Mouse (Mus musculus) small intestine, adult 2 months (tissue): ENCODE data around the gene Mxd3. TPM values are rescaled to one million over a fixed set of nuclear protein-coding genes. Genes with fewer than 3 reads are reported as not detected.

Source experiments
- H3K27ac ChIP-seq: fragments of 200-500 bp; 2 replicates; pipeline ENCODE4 v1.5.1; 2012; ENCODE audit warnings: low read depth, low read length, control low read depth, inconsistent platforms; ENCODE audit not compliant: insufficient read depth
- H3K27me3 ChIP-seq: fragments of 200-500 bp; 2 replicates; pipeline ENCODE4 v1.6.1; 2012; ENCODE audit warnings: mild to moderate bottlenecking, moderate library complexity, low read length, inconsistent platforms; ENCODE audit not compliant: control insufficient read depth, insufficient read depth
- H3K36me3 ChIP-seq: fragments of 200-500 bp; 2 replicates; pipeline ENCODE4 v1.6.1; 2012; ENCODE audit warnings: mild to moderate bottlenecking, low read length, control low read depth, inconsistent platforms; ENCODE audit not compliant: control insufficient read depth, insufficient read depth
- H3K4me1 ChIP-seq: fragments of 200-500 bp; 2 replicates; pipeline ENCODE4 v1.6.1; 2012; ENCODE audit warnings: low read length, inconsistent platforms, mixed read lengths; ENCODE audit not compliant: control insufficient read depth, insufficient read depth, insufficient read length
- H3K4me3 ChIP-seq: fragments of 200-500 bp; 2 replicates; pipeline ENCODE4 v1.5.1; 2012; ENCODE audit warnings: low read depth, mild to moderate bottlenecking, control low read depth, inconsistent platforms, low read length, moderate library complexity
- CTCF ChIP-seq: fragments of 200-500 bp; IDR thresholded peaks from 2 replicates; pipeline ENCODE4 v1.5.1; 2012; ENCODE audit warnings: low read depth, mild to moderate bottlenecking, control low read depth, inconsistent platforms, low read length, moderate library complexity, mixed read lengths; ENCODE audit not compliant: insufficient replicate concordance, insufficient read length; ENCODE audit errors: extremely low read depth
- POLR2A ChIP-seq: fragments of 200-500 bp; IDR thresholded peaks from 2 replicates; pipeline ENCODE4 v1.6.1; 2012; ENCODE audit warnings: low read depth, mild to moderate bottlenecking, control low read depth, inconsistent platforms, low read length, moderate library complexity
- WGBS: fragments of 180-500 bp; shearing (Covaris S2); methylation state at CpG from one replicate; pipeline ENCODE4 v1.1.7; 2018; 5-methylcytosine and 5-hydroxymethylcytosine counted together
- polyA plus RNA-seq: library from polyadenylated mRNA; depleted of rRNA; stranded (reverse); fragments of >200 nt; gene quantifications from 2 replicates; pipeline ENCODE4 v1.2.3, GENCODE M21; 2012; rRNA removed

The Mxd3 gene
- polyA plus RNA-seq, 1 experiment = 8.5 TPM

GRCm38 (mm10) chr13:55296760-55297159 is 32.9 kb downstream of the Mxd3 start:
- H3K4me3 ChIP-seq = no peak overlapping the region
- no peaks in the 10 kb centered on the region for H3K27me3 ChIP-seq
- no peak overlapping the region for H3K27ac ChIP-seq
- TF ChIP-seq CTCF (no peak), POLR2A (no peak)
- H3K4me1 ChIP-seq = no peaks in the 10 kb centered on the region
- H3K36me3 ChIP-seq = peaks cover 69% of the 10 kb centered on the region
- WGBS = 98% methylated on average over 1 of the region's 1 CpGs

GRCm38 (mm10) chr13:55288854-55289253 is 40.8 kb downstream of the Mxd3 start:
- H3K4me3 ChIP-seq = no peak overlapping the region
- peaks cover 54% of the 10 kb centered on the region for H3K36me3 ChIP-seq
- WGBS = 64% methylated on average over 3 of the region's 3 CpGs
- H3K4me1 ChIP-seq = no peaks in the 10 kb centered on the region
- H3K27me3 ChIP-seq = no peaks in the 10 kb centered on the region
- TF ChIP-seq POLR2A = no peak
- no peak overlapping the region for H3K27ac ChIP-seq

- 56% methylated on average over 5 of the region's 5 CpGs for WGBS
- Histone ChIP-seq H3K4me1 (no peaks in the 10 kb centered on the region), H3K4me3 (no peak overlapping the region), H3K27ac (no peak overlapping the region), H3K36me3 (peaks cover 45% of the 10 kb centered on the region), H3K27me3 (no peaks in the 10 kb centered on the region)
- no peak for TF ChIP-seq CTCF
- no peak for TF ChIP-seq POLR2A
Observed at GRCm38 (mm10) chr13:55277646-55278045, 52.0 kb downstream of the Mxd3 start.

- H3K4me1 ChIP-seq = no peaks in the 10 kb centered on the region
- 91% methylated on average over 5 of the region's 5 CpGs for WGBS
- TF ChIP-seq POLR2A (no peak), CTCF (no peak)
- H3K4me3 ChIP-seq = no peak overlapping the region
- H3K36me3 ChIP-seq = peaks cover 44% of the 10 kb centered on the region
- H3K27ac ChIP-seq = no peak overlapping the region
- no peaks in the 10 kb centered on the region for H3K27me3 ChIP-seq
Observed at GRCm38 (mm10) chr13:55277203-55277602, 52.4 kb downstream of the Mxd3 start.

Other genes with a start within 250 kb of the Mxd3 start
- 0.61 and 1.5 TPM in 2 replicates for gene Uimc1, start 229.5 kb downstream of the Mxd3 start, polyA plus RNA-seq
- 4.0 and 4.1 TPM in 2 replicates for gene Zfp346, start 224.5 kb downstream of the Mxd3 start, polyA plus RNA-seq
- not detected in 2 replicates for gene Gm17617, start 196.3 kb downstream of the Mxd3 start, polyA plus RNA-seq
- gene Fgfr4, start 177.2 kb downstream of the Mxd3 start, polyA plus RNA-seq = 2.9 and 4.8 TPM in 2 replicates
- gene Nsd1, start 120.0 kb downstream of the Mxd3 start, polyA plus RNA-seq = 6.9 and 16.3 TPM in 2 replicates
- 383 and 921 TPM in 2 replicates for gene Prelid1, start 9.3 kb downstream of the Mxd3 start, polyA plus RNA-seq
- 54.9 and 101 TPM in 2 replicates for gene Rab24, start 7.9 kb downstream of the Mxd3 start, polyA plus RNA-seq
- gene Lman2, start 33.0 kb upstream of the Mxd3 start, polyA plus RNA-seq = 63.0 and 107 TPM in 2 replicates
- 5.9 and 14.6 TPM in 2 replicates for gene Rgs14, start 39.9 kb upstream of the Mxd3 start, polyA plus RNA-seq
- gene Slc34a1, start 68.4 kb upstream of the Mxd3 start, polyA plus RNA-seq = 0.05 and 0.60 TPM in 2 replicates
- not detected in 2 replicates for gene Pfn3, start 85.4 kb upstream of the Mxd3 start, polyA plus RNA-seq
- 0.41 and 0.60 TPM in 2 replicates for gene F12, start 97.0 kb upstream of the Mxd3 start, polyA plus RNA-seq
- 21.1 and 38.4 TPM in 2 replicates for gene Grk6, start 115.2 kb upstream of the Mxd3 start, polyA plus RNA-seq
- gene Prr7, start 134.4 kb upstream of the Mxd3 start, polyA plus RNA-seq = 5.9 and 8.2 TPM in 2 replicates
- 8.9 and 9.8 TPM in 2 replicates for gene Dbn1, start 158.3 kb upstream of the Mxd3 start, polyA plus RNA-seq
- gene Pdlim7, start 183.9 kb upstream of the Mxd3 start, polyA plus RNA-seq = 57.1 and 60.2 TPM in 2 replicates
- 14.1 and 25.7 TPM in 2 replicates for gene Dok3, start 199.5 kb upstream of the Mxd3 start, polyA plus RNA-seq
- gene Ddx41, start 206.8 kb upstream of the Mxd3 start, polyA plus RNA-seq = 27.3 and 53.6 TPM in 2 replicates
- 51.0 and 76.9 TPM in 2 replicates for gene Fam193b, start 241.3 kb upstream of the Mxd3 start, polyA plus RNA-seq
- 17.6 and 21.1 TPM in 2 replicates for gene Tmed9, start 243.9 kb upstream of the Mxd3 start, polyA plus RNA-seq